Mouse (Mus musculus): ENCODE results near the gene Abca1. TPM values are rescaled to one million over a fixed set of nuclear protein-coding genes. Genes with fewer than 3 reads are reported as not detected.

The Abca1 gene
- total and polyA plus RNA-seq, 3 experiments, result 8.4 to 9.0 TPM; not detected in 1

DNA sequence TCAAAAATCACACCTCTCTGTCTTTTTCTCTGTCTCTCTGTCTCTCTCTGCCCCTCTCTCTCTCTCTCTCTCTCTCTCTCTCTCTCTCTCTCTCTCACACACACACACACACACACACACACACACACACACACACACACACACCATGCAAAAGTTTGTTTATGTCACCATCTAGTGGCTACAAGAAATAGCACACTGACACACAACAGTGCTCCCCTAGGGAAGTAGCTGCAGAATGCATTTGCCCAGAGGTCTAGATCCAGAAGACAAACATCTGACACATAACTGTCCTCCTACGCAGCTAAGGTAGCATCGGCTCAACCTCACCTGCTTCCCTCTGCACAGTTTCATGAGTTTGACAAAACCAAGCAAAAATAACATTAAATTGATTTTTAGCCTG is 174.5 kb downstream of the Abca1 start (continued):
- TF ChIP-seq SMC3 (IDR thresholded peaks at IDR 0.05; ENCODE audit: low read depth, low read length) (peak; percentile 49), SIN3A (IDR thresholded peaks at IDR 0.05; ENCODE audit: low read length) (no peak), NELFE (IDR thresholded peaks at IDR 0.05; ENCODE audit: low read depth, low read length) (no peak), HCFC1 (IDR thresholded peaks at IDR 0.05; ENCODE audit: low read depth, low read length) (no peak), MXI1 (IDR thresholded peaks at IDR 0.05; ENCODE audit: low read depth, low read length) (no peak), TCF12 (IDR thresholded peaks at IDR 0.05; ENCODE audit: low read depth, low read length) (no peak)

Other genes with a start within 250 kb of the Abca1 start
- not detected in 2 replicates for gene Olfr272, start 240.7 kb downstream of the Abca1 start, total RNA-seq (2012; rRNA removed)
- gene Olfr272, start 240.7 kb downstream of the Abca1 start, polyA plus RNA-seq (2012; ENCODE audit: insufficient read depth in 1 of 2, insufficient read length in 2 of 2, low read depth in 1 of 2, low replicate concordance in 2 of 2, missing spikeins in 1 of 2), result not detected
- gene Olfr270, start 195.3 kb downstream of the Abca1 start, total RNA-seq (2012; rRNA removed), result not detected in 2 replicates
- gene Olfr270, start 195.3 kb downstream of the Abca1 start, polyA plus RNA-seq (2012; ENCODE audit: insufficient read depth in 1 of 2, insufficient read length in 2 of 2, low read depth in 1 of 2, low replicate concordance in 2 of 2, missing spikeins in 1 of 2), result not detected
- gene Nipsnap3a, start 170.6 kb downstream of the Abca1 start, total RNA-seq (2012; rRNA removed), result not detected in 2 replicates
- gene Nipsnap3a, start 170.6 kb downstream of the Abca1 start, polyA plus RNA-seq (2012; ENCODE audit: insufficient read depth in 1 of 2, insufficient read length in 2 of 2, low read depth in 1 of 2, low replicate concordance in 2 of 2, missing spikeins in 1 of 2), result not detected
- 26.9 and 28.0 TPM in 2 replicates for gene Nipsnap3b, start 148.0 kb downstream of the Abca1 start, total RNA-seq (2012; rRNA removed)
- gene Nipsnap3b, start 148.0 kb downstream of the Abca1 start, polyA plus RNA-seq (2012; ENCODE audit: insufficient read depth in 1 of 2, insufficient read length in 2 of 2, low read depth in 1 of 2, low replicate concordance in 2 of 2, missing spikeins in 1 of 2), result 10 to 100 TPM in 1 of 2 experiments, not detected in 1; 57.1 TPM

Measured in MEL (cell line).